Mouse (Mus musculus): Measurements from ENCODE around the gene Stn1.

Stn1 gene

DNA sequence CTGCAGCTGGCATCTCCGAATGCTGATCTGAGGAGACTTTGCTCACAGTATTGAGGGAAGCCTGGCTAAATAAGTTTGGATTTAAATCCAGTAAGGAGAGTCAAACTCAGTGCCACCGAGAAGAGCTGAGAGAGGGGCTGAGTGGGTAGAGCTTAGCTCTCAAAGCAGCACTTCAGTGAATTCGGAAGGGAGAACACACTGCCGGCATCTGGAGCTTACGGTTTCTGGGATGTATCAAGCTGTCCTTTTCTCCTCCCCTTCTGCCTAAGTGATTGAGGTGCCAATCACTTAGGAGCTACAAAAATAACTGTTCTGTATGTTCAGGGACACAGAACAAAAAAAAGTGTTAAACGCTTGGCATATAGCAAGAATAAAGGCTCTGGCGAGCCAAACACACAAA is 5.1 kb upstream of the Stn1 start:
- DNase-seq = no peak

DNA sequence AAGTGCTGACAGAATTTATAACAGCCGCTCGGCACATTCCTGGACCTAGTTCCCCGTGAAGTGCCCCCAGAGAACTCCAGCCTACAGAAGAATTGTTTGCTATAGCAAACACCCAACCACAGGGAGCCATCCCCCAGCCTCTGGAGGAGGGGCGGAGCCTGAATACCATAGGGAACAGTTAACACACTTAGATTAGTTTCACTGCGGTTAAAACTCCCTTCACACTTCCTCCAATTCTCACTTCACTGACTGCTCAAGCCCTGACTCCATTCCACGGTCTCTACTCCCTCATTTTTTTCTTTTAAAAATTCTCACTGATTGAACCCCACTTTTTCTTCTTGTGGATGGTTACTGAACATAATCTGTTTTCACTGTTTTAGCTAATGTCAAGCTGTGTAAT is 1.5 kb upstream of the Stn1 start:
- DNase-seq = no peak

DNA sequence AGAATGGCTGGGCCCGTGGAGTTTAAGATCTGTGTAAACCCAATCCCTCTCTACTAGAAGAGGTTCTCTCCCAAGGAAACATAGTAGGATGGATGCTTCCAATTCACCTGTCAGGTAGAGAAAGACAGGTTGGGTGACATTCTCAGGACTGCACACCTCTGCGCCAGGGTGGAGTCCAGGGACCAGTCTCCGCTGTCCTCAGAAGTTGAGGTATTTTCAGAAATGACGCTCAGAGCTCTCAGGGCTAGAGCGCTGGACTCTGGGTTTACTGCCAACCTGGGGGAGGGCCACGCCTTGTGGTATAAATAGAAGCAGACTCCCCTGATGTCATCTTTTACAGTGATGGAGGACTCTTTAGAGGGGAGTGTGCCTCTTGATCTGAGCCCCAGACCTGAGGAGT is 572 bp upstream of the Stn1 start:
- DNase-seq = no peak

DNA sequence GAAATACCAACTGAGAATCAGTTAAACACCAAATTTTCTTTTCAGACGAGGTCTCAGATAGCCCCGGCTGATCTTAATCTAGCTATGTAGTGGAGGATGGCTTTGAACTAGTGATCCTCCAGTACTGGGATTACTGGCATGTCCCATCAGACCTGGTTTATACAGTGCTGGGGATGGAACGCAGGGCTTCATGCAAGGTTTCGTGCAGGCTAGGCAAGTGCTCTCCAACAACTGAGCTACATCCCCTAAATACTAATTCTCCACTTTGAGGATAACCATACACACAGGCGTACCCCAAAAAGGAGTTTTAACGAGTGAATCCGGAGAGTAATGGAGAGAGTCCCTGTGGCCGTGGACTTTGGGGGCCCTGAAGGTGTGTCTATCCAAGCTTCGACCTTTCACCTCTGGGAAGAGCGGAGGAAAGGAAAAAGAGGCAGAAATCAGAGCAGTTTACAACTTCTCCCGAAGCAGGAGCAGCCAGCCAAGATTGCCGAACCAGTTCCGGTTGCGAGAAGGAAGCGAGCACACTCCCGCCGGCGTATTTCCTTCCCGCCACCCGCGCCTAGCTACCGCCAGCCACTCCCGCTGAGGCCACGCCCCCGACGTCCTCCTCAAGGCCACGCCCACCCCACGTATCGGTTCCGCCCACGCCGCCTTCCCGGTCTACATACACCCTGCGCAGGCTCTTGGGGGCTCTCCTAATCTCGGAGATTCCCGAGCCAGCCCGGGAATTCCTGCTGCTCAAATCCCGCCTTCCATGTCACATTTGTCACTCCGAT is 597 bp downstream of the Stn1 start:
- peak; percentile 98 for DNase-seq

DNA sequence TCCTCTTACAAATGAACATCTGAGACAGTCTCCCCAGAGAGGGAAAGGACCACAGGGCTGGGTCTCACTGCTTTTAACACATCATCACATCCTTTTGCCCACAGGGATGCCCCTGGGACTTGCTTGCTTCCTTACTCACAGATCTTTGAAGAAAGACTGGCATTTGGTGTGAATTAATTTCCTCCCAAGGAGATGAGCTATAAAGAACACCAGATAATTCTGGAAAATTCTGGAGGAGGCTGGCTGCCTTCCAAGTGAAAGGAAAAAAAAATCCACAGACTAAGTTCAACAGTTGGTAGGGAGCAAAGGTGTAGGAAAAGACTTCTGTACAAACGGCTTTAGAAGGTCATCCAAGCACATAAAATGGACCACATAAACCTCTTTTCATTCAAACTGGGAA is 3.2 kb downstream of the Stn1 start:
- no peak for DNase-seq

DNA sequence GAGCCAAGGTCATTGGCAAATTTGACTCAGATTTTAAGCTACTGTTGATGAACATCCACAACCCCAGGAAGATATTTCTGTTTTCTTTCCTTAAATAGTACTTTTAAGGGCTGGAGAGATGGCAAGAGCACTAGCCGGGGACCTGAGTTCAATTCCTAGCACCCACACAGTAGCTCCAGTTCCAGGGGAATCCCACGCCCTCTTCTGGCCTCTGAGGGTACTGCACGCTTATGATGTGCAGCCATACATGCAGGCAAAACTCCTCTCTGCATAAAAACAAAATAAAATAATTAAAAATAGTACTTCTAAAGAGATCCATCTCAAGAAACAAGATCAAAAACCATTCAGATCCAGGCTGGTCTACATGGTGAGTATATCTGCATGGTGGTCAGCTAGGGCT is 4.9 kb downstream of the Stn1 start:
- DNase-seq = no peak

DNA sequence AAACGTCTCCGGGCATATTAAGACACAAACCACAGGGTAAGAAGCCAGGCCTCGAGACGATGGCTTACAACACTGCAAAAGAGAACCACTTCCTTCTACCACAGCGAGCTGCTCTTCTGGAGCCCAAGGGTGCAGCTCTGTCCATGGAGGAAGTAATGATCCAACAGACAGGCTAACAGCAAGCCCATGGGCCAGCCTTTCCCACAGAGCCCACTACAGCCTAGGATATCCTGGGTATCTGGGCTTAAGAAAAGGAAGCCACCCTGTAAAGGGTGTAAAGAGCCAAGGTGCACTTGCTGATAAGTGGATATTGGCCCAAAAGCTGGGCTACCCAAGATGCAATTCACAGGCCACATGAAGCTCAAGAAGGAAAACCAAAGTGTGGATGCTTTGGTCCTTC is 6.0 kb downstream of the Stn1 start:
- no peak for DNase-seq

DNA sequence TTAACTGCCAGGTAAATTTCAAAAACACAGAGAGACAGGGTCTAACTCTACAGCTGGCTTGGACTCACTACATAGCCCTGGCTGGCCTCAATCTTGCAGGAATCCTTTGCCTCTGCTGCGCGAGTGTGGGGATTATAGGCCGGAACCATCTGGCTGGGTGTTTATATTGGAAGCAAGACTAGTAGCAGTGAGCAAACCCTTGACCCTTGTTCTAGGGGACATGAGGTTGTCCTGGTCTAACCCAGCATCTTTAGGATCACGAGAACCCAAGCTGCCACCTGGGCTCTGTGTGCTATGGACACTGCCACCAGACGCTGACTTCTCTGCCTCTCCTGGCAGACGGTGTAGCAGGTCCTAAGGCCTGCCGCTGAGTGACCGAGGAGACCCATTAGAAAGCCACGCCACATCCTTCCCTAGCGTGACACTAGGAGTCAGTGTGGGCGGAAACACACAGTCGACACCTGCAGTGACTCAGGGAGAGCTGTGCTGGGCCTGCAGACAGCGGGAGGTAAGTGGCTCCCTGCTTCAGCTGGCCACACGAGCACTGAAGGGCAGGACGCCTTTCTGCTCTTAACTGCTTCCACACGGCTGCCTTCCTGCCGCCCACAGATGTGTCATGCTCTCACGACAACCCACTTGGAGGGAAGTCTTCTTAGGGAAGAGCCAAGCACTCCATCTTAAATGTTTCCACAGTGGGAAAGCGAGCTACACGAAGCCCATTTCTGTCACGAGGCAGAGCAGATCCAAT is 10.9 kb downstream of the Stn1 start:
- DNase-seq = peak; percentile 72

DNA sequence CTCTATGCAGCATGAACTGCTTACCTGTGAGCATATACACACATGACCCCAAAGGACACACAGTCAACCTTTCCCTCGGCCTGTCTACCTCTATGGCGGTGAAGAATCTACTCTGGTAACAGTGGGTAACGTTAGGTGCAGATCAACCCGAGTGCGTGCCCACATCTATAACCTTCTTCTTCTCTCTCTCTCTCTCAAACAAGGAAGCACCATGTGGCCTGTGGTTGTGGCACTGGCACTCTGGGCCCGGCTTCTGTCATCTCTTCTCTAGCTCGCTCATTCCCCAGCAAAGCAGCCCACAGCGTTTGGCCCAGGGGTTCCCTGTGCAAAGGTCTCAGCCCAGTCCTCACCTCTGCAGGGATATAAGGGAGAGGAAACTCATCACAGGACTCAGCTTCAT is 12.4 kb downstream of the Stn1 start:
- DNase-seq = no peak

DNA sequence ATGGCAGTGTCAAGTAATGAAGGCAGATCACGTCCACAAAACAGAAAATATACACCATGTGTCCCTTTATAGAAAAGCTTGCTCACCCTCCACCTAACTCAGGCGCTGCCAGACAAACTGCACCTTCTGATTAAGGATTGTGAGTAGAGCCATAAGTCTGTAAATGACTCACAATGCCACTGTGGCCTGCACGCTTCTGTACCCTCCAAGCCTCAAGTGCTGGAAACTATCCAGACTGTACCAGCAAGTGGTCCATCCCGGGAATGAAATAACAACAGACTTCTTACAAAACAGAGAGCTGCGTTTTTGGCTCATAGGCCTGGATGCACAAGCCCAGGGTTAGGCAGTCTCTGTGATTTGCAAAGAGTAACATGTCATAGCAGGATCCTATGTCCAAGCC is 15.9 kb downstream of the Stn1 start:
- no peak for DNase-seq

DNA sequence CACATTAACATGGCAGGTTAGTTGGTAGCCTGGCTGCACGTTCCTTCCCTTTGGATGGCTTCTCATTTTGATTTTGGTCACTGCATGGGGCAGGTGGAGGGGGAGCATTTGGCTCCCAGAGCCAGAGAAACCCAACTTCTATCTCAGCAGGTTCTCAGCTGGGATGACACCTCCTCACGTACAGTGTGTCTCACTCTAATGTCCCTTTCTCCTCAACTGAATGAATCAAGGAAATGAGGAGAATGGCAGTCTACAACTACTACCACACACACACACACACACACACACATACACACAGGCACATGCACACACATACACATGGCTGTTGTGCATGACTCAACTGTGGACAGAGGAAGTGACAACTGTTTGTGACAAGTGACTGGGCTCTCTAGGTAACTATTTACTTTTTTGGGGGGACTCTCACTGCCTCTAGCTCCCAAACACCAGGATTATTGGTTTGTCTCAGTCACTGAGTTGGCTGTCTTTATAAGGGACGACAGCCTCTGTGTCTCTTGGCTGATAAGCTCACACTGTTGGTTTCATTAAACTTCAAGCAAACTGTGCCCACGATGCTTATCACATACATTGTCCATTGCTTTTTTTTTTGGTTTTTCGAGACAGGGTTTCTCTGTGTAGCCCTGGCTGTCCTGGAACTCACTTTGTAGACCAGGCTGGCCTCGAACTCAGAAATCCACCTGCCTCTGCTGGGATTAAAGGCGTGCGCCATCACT is 18.0 kb downstream of the Stn1 start:
- no peak for DNase-seq

DNA sequence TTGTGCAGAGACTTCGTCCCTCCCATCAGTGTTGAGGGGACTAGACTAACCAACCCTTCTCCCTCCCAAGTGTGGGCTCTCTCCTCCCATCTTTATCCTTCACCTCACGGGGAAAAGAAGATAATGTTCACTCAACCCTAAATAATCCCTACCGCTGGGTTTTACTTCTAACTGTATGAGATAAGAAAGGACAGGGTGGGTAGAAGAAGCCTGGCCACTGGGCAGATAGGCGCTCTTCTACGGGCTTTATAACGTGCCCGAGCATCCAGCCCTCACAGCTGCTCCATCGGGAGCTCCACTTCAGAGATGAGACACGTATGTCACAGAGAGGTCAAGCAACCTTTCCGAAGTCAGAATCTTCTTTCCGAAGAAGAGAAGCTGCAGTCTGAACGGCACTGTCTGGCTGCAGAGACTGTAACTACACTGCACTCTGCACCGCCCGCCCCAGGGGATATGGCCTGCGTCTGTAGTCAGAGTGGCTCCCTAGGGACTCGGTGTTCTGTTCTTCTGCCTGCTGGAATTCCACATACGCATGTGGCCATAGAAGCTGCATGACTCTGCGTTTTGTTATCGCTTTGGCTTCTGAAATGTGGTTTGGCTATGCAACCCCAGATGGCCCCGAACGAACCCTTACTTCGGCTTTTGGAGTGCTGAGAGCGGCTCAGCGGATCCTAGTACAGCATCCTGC is 18.7 kb downstream of the Stn1 start:
- peak; percentile 54 for DNase-seq

DNA sequence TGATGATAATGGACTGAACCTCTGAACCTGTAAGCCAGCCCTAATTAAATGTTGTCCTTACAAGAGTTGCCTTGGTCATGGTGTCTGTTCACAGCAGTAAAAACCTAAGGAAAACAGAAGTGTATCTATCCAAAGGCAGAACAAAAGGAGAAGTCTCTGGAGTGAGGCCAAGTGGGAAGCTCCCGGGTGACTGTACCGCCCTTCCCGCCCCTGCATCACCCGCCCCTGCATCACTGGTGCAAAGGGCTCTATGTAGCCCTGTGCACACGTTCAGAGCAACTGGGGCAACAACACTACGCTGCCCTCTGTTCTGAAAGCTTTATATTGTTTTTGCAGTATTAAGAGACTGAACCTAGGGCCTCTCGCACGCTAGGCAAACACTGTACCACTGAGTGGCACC is 19.7 kb downstream of the Stn1 start:
- DNase-seq = no peak

DNA sequence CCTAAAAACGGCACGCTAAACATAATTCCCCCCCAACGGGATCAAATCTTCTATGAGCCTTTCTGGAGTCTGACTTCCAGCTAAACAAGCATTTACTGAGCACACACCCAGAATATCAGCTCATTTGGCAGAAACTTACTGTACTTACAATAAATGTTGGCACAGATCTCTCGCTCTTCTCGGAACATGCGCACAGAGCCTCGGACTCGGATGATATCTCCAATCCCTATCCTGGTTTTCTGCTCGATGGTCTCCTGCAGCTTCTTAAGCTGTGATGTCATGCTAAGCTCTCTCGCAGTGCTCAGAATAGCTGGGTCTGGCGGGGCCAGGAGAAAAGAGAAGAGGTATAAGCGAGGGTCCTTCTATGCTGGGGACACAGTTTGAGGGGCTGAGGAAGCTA is 20.4 kb downstream of the Stn1 start:
- DNase-seq = no peak

DNA sequence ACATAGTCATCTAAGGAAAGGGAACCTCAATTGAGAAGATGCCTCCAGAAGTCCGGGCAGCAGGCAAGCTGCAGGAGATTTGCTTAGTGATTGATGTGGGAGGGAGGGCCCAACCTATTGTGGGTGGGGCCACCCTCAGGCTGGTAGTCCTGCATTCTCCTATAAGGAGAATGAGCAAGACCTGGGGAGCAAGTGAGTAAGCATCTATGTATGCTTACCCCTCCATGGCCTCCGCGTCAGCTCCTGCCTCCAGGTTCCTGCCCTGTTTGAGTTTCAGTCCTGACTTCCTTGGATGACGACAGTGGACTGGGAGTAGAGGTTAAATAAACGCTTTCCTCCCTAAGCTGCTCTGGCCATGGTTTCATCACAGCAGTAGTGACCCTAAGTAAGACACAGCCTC is 22.2 kb downstream of the Stn1 start:
- DNase-seq = no peak

DNA sequence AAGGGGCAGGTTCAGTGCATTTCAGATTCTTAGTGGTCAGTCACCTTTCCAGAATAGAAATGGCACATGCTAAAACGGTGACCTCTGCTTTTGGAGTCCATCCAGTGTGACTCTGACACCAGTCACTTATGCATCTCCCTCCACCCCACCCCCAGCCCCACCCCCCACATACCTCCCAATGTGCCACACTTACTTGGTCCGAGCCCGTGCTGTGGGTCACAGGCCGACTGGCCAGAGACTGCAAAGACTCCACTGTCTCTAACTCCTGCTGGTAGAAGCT is 23.7 kb downstream of the Stn1 start:
- no peak for DNase-seq

DNA sequence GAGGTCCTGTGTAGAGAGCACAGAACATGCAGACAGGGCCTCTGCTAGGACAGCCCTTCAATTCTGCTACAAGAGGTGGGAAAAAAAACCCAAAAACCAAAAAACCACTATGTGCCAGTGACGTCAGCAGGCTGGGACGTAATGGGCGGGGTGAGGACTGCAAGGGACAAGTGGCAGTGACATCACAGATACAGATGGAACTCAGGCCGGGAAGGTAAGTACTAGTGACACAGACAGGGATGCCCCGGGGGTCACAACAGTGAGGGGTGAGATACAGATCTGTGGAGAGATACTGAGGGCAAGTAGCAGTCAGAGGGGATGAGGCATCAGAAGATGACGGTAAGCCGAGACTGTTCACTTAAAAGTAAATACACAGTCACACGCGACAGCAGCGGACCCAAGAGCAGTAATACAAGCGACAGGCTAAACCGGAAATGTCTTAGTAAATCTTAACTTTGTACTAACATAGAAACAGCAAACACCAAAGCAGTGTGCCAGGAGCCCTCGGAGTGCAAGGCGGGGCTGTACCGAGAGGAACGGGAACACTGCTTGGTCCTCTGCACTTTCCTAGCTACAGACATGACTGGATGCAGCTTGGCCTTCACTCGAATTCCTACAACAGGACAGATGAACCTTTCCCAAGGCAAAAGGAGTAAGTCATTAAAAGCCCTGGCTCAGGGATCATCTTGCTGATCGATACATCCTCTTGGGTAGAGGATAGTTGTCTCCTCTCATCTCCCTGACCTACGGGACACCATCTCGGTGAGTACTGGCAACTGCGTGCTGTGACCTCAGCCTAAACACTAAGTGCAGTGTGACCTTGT is 24.3 kb downstream of the Stn1 start:
- DNase-seq = no peak

DNA sequence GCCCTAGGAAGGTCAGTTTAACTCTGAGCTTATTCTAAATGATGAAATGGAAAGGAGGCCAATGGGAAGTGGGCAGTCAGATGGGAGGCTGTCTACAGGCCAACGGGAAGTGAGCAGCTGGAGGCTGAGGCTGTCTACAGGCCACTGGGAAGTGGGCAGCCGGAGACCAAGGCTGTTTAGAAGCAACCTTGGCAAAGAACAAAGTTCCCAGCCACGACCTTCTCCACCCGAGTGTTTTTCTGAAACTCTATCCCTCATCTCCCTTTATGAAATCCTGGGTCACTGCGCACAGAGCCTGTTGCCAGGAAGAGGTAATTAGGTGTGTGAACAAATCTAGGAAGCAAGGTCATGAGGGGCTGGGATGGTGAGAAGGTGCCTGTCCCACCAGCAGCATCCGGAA is 25.3 kb downstream of the Stn1 start:
- DNase-seq = no peak

DNA sequence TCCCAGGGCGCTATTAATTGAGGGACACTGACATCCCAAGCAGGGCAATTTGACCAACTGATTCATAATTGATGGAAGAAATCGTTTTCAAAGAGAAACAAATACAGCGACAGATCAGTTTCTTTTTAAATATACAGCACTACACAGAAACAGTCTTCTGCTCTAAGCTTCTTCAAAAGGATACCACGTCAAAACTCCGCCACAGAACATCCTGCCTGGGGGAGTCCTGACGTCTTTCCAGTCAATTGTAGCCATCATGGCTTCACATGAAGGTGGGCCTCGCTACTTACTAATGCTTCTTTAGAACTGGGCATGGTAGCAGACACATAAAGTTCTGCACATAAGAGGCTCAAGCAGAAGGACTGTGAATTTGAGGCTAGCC is 26.0 kb downstream of the Stn1 start:
- DNase-seq = no peak

DNA sequence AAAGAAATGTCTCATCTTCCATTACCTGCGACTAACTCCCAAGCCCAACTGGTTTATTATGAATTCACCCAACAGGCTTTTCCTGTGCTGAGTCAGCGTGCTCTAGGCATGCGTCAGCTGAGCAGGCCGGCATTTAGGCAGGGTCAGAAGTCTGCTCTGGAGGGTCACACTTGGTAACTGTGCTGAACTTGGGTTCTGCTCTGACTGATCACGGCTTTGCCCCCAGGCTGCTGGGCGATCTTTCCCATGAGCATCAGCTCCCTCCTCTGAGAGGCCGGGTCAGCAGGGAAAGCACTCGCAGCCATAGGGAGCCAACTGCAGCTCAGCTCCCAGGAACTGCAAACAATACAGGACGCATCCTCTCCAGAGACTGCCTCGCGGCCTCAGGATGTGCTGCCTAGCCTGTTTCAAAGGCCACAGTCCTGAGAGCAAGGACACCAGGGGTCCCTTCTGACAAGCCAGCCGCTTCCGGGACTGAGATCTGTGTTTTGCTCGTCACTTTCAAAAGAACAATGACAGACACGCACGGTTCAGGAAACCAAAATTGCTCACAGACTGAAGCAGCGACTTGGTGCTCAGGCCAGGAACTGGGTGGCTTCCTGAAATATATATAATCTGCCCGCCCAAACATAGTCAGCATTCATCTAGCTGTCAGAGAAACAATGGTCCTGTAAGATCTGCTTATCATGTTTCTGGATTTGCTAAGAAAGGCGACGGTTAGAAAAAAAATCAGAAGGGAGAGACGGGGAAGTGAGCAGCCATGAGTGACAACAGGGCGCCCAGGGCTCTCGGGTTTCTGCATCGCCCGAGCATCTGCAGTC is 26.6 kb downstream of the Stn1 start:
- peak; percentile 62 for DNase-seq

DNA sequence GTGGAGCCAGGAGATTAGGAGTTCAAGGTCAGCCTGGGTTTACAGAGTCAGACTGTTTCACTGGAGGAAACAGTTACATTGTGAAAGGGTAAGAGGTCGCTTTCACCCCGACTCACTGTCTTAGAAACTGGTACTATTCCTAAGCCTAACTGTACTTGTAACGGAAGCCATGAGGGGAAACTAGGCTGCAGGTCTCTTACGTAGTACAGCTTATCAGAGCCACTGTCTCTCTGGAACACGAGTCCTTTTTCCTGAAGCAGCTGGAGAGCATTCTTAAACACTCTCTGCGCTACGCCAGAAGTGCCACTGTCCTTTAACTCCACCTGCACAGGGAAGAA is 27.2 kb downstream of the Stn1 start:
- DNase-seq = no peak

DNA sequence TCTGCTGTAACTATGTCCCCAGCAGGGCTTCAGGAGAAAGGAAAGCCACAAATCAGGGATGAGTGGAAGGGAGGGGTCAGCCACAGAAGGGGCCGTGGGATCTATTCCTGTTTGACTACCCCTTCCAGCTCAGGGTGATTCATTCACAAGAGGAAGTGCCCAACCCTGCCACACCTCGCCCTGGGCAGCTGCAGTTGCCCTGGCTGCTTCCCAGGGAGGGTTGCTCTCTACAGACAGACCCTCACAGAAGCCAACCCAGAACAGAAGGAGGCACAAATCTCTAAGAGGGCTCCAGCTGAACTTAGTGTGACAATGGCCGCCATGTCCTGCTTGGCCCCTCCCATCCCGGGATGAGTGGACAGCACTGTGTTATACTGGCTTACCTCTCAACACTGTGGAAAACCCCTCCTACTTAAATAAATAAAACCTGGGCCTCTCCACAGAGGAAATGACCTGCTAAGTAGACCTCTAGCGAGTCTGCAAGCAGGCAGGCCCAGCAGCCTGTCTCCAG is 28.5 kb downstream of the Stn1 start:
- DNase-seq = no peak

Data from retina, postnatal 1 day (tissue).